ENCODE assay signal across 14 mouse cellular contexts in genomic region chr14:119273088-119273487, GRCm38 (mm10).
DNase-seq lines count a peak whose midpoint lies in the region; ATAC-seq lines count a peak whose summit lies in the region.
"Had no signal": no experiment of that assay in that cellular context is flagged by ENCODE, and none has a peak within 500 bp of the region (broad histone marks: within the 10 kb centered on the region; RNA-seq: fewer than 3 reads in every experiment).

No protein-coding gene starts in this region.

- peak; percentile 1 to 5 for DNase-seq in kidney, postnatal 36 days
- no peak for DNase-seq in kidney, adult 8-10 months
- DNase-seq in R1 (ENCODE audit: low read depth, low spot score) = peak; percentile 48
- peak; percentile 32 for DNase-seq in ZHBTc4 (ENCODE audit: low read depth, low spot score)
- no peak for DNase-seq in cerebellum, adult 8-10 months
- no peak for DNase-seq in adrenal gland, adult 2 months
- DNase-seq: adrenal gland, postnatal 36 days; cerebellum, adult 9-11 months; forebrain, postnatal 0 days; gastrocnemius, adult 2 months; kidney, adult 11 months; right cerebral cortex, postnatal 14 days had no signal

- ATAC-seq in megakaryocyte progenitor cell, adult 5-6 weeks (replicated peaks; ENCODE audit: poor library complexity) = peak; percentile 92
- ATAC-seq: forebrain, postnatal 0 days; midbrain, embryonic 15.5 days had no signal

Comparison
In these comparisons a context has a peak if more than half of its experiments do, and no peak if none do; other contexts are left out.
1. DNase-seq: peak in kidney, postnatal 36 days (2 of 2), R1 (single experiment) and ZHBTc4 (single experiment); none in kidney, adult 8-10 months (0 of 2), cerebellum, adult 8-10 months (single experiment) and adrenal gland, adult 2 months (single experiment).